Mouse (Mus musculus) limb, embryonic 15.5 days (tissue): Measurements from ENCODE around the gene Acad8. TPM values are rescaled to one million over a fixed set of nuclear protein-coding genes. Genes with fewer than 3 reads are reported as not detected.

ENCODE experiments used
- ATAC-seq: fragments of 200-750 bp; cut with Nextera tagmentation; 2 replicates; pipeline ENCODE4 v1.8.0; 2017; ENCODE audit warnings: low read depth, moderate TSS enrichment; ENCODE audit not compliant: insufficient number of reproducible peaks, low FRiP score, low TSS enrichment
- H3K27ac ChIP-seq: fragments of 300-500 bp; sonication (generic); 2 replicates; pipeline ENCODE4 v1.5.1; 2015; ENCODE audit warnings: moderate library complexity, mild to moderate bottlenecking, inconsistent platforms
- H3K27me3 ChIP-seq: fragments of 300-500 bp; sonication (generic); 2 replicates; pipeline ENCODE4 v1.6.1; 2015; ENCODE audit warnings: inconsistent platforms
- H3K36me3 ChIP-seq: fragments of 300-500 bp; sonication (generic); 2 replicates; pipeline ENCODE4 v1.6.1; 2015; ENCODE audit warnings: inconsistent platforms
- H3K4me1 ChIP-seq: fragments of 300-500 bp; sonication (generic); 2 replicates; pipeline ENCODE4 v1.6.1; 2015; ENCODE audit warnings: inconsistent platforms
- H3K4me2 ChIP-seq: fragments of 300-500 bp; sonication (generic); 2 replicates; pipeline ENCODE4 v1.6.1; 2015; ENCODE audit warnings: mild to moderate bottlenecking, inconsistent platforms
- H3K4me3 ChIP-seq: fragments of 300-500 bp; sonication (generic); 2 replicates; pipeline ENCODE4 v1.5.1; 2015; ENCODE audit warnings: mild to moderate bottlenecking, inconsistent platforms
- H3K9ac ChIP-seq: fragments of 300-500 bp; sonication (generic); 2 replicates; pipeline ENCODE4 v1.6.1; 2015; ENCODE audit warnings: inconsistent platforms
- H3K9me3 ChIP-seq: fragments of 300-500 bp; sonication (generic); 2 replicates; pipeline ENCODE4 v1.6.1; 2016; ENCODE audit warnings: inconsistent platforms
- WGBS: fragments of 180-500 bp; shearing (Covaris S2); methylation state at CpG from one replicate; pipeline ENCODE4 v1.1.7; 2015; 5-methylcytosine and 5-hydroxymethylcytosine counted together
- polyA plus RNA-seq: library from polyadenylated mRNA; unstranded; fragments of >200 nt; fragmentation: Nextera tagmentation; extraction: Ambion mirVana; gene quantifications from 2 replicates; pipeline ENCODE4 v1.2.1, GENCODE M21; 2015

Gene Acad8
- polyA plus RNA-seq, 1 experiment from 2014 or later, result 50.4 TPM

GRCm38 (mm10) chr9:26947790-26948189 lies 51.6 kb downstream of the Acad8 start:
- Histone ChIP-seq H3K4me2 (no peak overlapping the region), H3K9ac (no peak overlapping the region), H3K27ac (no peak overlapping the region), H3K9me3 (no peaks in the 10 kb centered on the region), H3K27me3 (no peaks in the 10 kb centered on the region), H3K4me1 (no peaks in the 10 kb centered on the region), H3K36me3 (no peaks in the 10 kb centered on the region), H3K4me3 (no peak overlapping the region)
- no peak for ATAC-seq
- 56% methylated on average over 2 of the region's 2 CpGs for WGBS

GRCm38 (mm10) chr9:26924146-26924545 lies 75.2 kb downstream of the Acad8 start:
- Histone ChIP-seq H3K36me3 (no peaks in the 10 kb centered on the region), H3K4me1 (no peaks in the 10 kb centered on the region), H3K9me3 (no peaks in the 10 kb centered on the region), H3K4me3 (no peak overlapping the region), H3K9ac (no peak overlapping the region), H3K27me3 (no peaks in the 10 kb centered on the region), H3K4me2 (no peak overlapping the region), H3K27ac (no peak overlapping the region)
- WGBS, result 31% methylated on average over 3 of the region's 3 CpGs
- no peak for ATAC-seq

Other genes with a start within 250 kb of the Acad8 start
- 4.7 and 5.9 TPM in 2 replicates for gene Glb1l2, start 193.1 kb downstream of the Acad8 start, polyA plus RNA-seq
- gene Glb1l3, start 138.7 kb downstream of the Acad8 start, polyA plus RNA-seq, result not detected in 2 replicates
- gene Gm1110, start 76.5 kb downstream of the Acad8 start, polyA plus RNA-seq, result 0.08 TPM in 1 of 2 replicates, not detected in the other
- gene Thyn1, start 144 bp upstream of the Acad8 start, polyA plus RNA-seq, result 97.4 and 107 TPM in 2 replicates
- gene Vps26b, start 30.5 kb upstream of the Acad8 start, polyA plus RNA-seq, result 36.4 and 36.5 TPM in 2 replicates
- gene Ncapd3, start 30.6 kb upstream of the Acad8 start, polyA plus RNA-seq, result 21.3 and 21.6 TPM in 2 replicates
- 96.1 and 112 TPM in 2 replicates for gene Jam3, start 155.9 kb upstream of the Acad8 start, polyA plus RNA-seq